ENCODE assay signal across 8 mouse cellular contexts in the genomic region with DNA sequence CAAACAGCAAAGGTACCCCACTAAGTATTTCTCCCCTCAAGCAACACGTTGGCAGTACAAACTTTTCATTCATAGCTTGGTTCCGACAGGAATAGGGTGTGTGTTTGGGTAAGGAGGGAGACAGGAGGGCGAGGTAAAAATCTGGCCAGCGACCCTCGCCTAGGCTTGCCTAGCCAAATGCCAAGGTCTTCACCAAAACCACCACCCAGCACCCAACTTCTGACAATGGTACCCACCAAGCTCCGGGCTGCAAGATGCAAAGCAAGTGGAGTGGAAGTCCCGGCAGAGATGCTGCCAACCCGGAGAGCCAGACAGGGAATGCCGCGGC. TPM values are rescaled to one million over a fixed set of nuclear protein-coding genes. Genes with fewer than 3 reads are reported as not detected.
DNase-seq lines count a peak whose midpoint lies in the region; ATAC-seq and TF ChIP-seq lines count a peak whose summit lies in the region.

No protein-coding gene starts in this region.

- H3K4me1 ChIP-seq in thymus, adult 2 months (replicated peaks; ENCODE audit: control insufficient read depth, insufficient read depth, low read length), result peaks cover 4% of the 10 kb centered on the region
- H3K4me1 ChIP-seq in liver, embryonic 12.5 days, result no peaks in the 10 kb centered on the region

- ATAC-seq in liver, embryonic 12.5 days, result no peak

- no peak for DNase-seq in gastrocnemius, adult 2 months
- no peak for DNase-seq in gastrocnemius, postnatal 14 days
- no peak for DNase-seq in thymus, adult 2 months
- no peak for DNase-seq in thymus, adult 18-20 months
- no peak for DNase-seq in gastrocnemius, adult 18-20 months (ENCODE audit: low spot score)
- DNase-seq in adrenal gland, postnatal 14 days, result no peak
- DNase-seq in kidney, postnatal 4 days, result no peak

- peak overlapping the region; percentile 35; the same call in 1 of the 2 replicates for H3K27ac ChIP-seq in gastrocnemius, adult 2 months
- H3K27ac ChIP-seq in thymus, adult 2 months (ENCODE audit: control insufficient read depth, insufficient read depth, low read length), result no peak overlapping the region
- H3K27ac ChIP-seq in liver, embryonic 12.5 days, result no peak overlapping the region

- TF ChIP-seq CTCF in gastrocnemius, adult 2 months (IDR thresholded peaks at IDR 0.05), result no peak
- no peak for TF ChIP-seq CTCF in thymus, adult 2 months (IDR thresholded peaks at IDR 0.05; ENCODE audit: borderline replicate concordance, control insufficient read depth, extremely low read depth, insufficient read depth, low read length, poor library complexity)

- H3K4me3 ChIP-seq in gastrocnemius, adult 2 months, result peak overlapping the region; percentile 77
- peak overlapping the region; percentile 45 for H3K4me3 ChIP-seq in thymus, adult 2 months (ENCODE audit: control insufficient read depth, insufficient read depth, low read length)
- peak overlapping the region; percentile 57 for H3K4me3 ChIP-seq in liver, embryonic 12.5 days

- TF ChIP-seq POLR2A in thymus, adult 2 months (IDR thresholded peaks at IDR 0.05; ENCODE audit: control insufficient read depth, extremely low read depth, insufficient read depth, low read length, poor library complexity), result no peak

- no peaks in the 10 kb centered on the region for H3K36me3 ChIP-seq in thymus, adult 2 months (ENCODE audit: control insufficient read depth, insufficient read depth, low read length)
- H3K36me3 ChIP-seq in liver, embryonic 12.5 days, result no peaks in the 10 kb centered on the region

- peak overlapping the region; percentile 73 for H3K4me2 ChIP-seq in liver, embryonic 12.5 days

- no peaks in the 10 kb centered on the region for H3K9me3 ChIP-seq in liver, embryonic 12.5 days (replicated peaks)

- WGBS in thymus, adult 2 months, result 11% methylated on average over 10 of the region's 10 CpGs
- WGBS in liver, embryonic 12.5 days (ENCODE audit: insufficient replicate concordance), result 2% methylated on average over 10 of the region's 10 CpGs

- H3K9ac ChIP-seq in liver, embryonic 12.5 days, result no peak overlapping the region

- intact Hi-C loops in gastrocnemius, adult 2 months (cut with DNase I), result no loop called here
- intact Hi-C loops in gastrocnemius, postnatal 14 days (cut with DNase I; ENCODE audit: low total_unique reads), result no loop called here

- H3K27me3 ChIP-seq in thymus, adult 2 months (ENCODE audit: control insufficient read depth, insufficient read depth, low read length), result peaks cover 2% of the 10 kb centered on the region; the same call in 1 of the 2 replicates
- H3K27me3 ChIP-seq in liver, embryonic 12.5 days (replicated peaks), result peaks cover 31% of the 10 kb centered on the region

RNA-seq across cellular contexts. Expression of a gene that starts 10.6 kb away (rescaled TPM):
- 10 to 100 TPM in 1 of 2 experiments, 1 to 10 TPM in 1; 3.4 to 13.2 TPM for total RNA-seq in gastrocnemius, adult 2 months (2021)
- total RNA-seq in gastrocnemius, postnatal 14 days (2021), result 1 to 10 TPM; 2.8 to 5.2 TPM
- 1.9 and 2.3 TPM in 2 replicates for polyA plus RNA-seq in thymus, adult 2 months (2012; rRNA removed)
- 1.5 TPM in 2 replicates for polyA plus RNA-seq in liver, embryonic 12.5 days (2016; fragmentation: Nextera tagmentation; extraction: Ambion mirVana)
- total RNA-seq in gastrocnemius, adult 18-20 months (2021), result 10 to 100 TPM in 1 of 2 experiments, 1 to 10 TPM in 1; 9.7 to 10.4 TPM
- total RNA-seq in adrenal gland, postnatal 14 days (2021), result 1.6 and 3.6 TPM in 2 replicates
